Mouse (Mus musculus) right cerebral cortex, postnatal 36 days (tissue): ENCODE results near the gene Hunk.

Experiments used
- DNase-seq, 2 experiments: peaks; one replicate each; pipeline ENCODE4 v3.0.0; 2022; ENCODE audit warnings: low spot score in 2 of 2, mixed read lengths in 1 of 2

The Hunk gene

DNA sequence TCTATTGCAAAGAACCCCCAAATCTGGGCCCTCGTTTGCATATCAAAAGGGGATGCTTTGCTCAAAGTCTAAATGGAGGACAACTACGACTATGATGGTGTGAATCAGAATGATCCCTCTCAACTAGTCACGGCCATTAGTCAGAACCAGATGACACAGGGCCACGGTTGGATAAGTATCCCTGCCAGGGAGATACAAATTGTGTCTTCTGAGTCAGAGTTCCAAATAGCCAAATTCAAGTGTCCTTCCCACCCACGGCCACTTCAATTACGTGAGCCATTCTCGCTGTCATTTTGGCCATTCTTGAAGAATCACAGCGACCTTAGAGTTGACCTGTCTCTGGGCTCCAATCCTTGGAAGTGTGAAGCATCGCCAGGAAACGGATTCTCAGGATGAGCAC is 119.4 kb downstream of the Hunk start:
- no peak for DNase-seq

DNA sequence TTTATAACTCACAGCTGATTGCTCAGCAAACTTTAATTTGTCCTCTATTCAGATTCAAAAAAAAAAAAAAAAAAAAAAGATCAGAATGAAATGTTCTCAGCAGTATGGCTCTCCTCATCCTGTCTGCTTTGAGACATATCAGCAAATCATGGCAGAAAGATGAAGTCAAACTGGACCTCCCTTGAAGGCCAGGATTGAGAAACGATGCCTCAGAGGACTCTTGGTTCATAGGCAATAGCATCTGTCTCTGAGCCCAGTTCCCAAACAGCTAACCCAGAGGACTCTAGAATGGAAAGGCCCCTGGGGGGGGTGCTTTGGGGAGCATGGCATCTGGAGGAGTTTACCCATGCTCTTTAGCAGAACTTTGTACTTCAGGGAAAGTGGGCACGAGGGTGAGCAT is 119.9 kb downstream of the Hunk start:
- no peak for DNase-seq

DNA sequence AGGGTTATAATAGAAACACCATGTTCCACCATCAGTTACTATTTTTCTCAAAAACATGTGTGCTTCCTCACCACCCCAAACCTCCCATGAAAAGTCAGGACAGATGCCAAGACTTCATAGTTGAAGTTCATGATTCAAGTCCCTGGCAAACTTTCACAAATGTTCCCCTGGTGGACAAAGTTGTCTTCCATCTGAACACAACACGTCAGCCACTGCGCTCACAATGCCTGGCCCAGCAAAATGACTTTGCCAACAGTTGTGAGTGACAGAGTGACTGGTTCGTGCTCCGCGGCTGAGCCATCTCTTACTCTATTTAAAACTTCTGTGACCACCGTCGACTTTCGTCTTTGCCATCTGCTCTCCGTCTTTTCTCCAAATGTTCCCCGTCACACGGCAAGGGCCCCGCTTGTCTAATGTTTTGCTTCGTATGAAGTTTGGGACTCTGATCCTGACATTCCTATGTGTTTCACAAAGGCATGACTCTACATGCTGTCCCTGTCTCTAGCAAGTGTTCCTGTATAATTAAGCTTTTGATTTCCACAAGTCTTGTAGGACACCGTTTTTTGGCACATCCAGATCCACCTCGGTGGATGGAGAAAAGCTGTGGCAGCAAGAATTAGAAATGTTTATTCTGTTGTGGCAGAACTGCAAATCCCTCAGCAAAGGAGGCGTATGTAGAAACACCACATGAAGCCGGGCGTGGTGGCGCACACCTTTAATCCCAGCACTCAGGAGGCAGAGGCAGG is 125.9 kb downstream of the Hunk start:
- DNase-seq = no peak

DNA sequence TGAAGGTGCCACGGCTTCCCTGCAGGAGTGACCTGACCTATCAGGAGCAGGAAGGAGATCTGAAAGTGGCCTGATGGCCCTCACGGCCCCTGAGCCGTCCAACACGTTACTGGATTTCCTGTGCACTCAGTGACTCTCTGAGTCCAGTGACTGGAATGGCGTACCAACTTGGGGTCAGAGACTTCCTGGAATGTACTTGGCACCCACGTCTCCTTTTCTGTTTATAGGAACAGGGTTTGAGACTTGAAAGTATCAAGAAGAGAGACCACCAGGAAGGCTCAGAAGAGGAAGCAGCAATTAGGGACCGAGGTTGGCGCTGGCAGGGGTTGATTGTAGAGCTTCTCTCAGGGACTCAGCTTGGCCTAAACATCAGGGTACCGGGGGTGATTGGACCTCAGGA is 131.2 kb downstream of the Hunk start:
- no peak for DNase-seq

DNA sequence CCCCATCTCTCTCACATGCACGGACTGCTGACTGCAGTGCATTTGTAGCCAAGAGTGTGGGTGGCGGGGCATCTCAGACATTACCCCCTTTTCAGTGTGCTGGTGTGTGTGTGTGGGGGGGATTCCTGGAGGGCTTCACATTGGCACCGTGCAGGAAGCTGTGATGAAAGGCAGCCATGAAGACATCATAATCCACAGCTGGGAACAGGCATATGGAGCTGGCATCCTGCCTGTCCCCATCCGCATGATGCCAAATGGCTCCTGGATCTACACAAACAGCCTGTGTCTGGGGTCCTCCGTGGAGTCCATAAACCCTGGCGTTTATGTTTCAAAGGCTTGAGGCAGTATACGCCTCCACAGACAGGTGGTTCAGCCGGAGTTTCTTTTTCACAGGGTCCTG is 132.4 kb downstream of the Hunk start:
- no peak for DNase-seq

DNA sequence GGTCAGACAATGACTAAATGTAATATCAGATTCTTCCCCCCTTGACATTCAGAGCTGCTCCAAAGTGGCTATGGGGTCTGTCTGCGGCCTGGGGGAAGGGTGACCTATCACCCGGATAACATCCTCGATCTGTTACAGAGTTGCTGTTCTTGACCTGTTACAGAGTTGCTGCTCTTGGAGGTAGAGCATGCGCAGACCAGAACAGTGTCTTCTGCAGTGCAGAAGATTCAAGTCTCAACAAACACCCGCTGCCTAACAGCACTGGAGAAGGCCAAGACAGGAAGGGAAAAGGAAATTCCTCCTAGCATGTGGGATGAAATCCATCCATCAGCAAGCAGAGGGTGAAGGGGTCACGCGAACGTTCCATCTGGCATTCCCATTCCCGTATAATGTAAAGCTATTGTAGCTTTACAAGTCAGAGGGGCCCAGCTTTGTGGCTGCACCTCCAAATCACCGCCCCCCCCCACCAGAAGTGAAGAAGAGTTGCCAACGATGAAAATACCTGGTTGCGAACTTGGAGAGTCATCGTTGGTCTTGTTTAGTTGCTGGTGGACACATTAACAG is 133.0 kb downstream of the Hunk start:
- DNase-seq = no peak

DNA sequence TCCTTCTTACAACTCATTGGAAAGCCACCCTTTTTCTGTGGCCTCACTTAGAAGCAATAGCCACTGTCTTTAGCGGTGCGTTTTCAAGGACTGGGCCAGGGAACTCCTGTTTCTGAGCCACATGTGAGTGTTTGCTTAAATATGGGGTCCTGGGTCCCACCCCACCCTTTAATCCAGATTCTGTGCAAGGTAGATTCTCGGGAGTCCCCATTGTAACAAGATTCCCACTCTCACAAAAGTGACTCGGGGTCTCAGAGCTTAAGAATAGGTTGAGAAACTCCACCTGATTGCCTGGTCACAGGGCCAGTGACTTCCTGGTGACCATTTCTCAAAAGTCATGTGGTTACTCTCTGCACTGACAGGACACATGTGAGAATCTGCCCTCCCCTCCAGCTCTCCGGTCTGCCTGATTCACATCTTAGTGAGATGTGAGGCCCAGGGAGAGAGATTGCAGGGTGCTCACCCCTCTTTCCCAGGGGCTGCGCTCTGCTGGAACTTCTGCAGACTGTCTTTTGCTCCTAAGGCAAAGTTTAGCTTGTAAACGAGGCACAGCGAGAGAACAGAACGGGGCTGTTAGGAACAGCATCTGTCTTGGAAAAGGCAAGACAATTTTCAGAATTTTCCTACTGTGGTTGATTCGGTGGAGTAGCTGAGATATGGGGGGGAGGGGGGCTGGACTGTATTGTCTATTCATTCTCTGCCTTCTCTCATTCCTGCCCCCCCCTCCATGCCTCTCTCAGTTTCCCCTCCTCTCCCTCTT is 135.6 kb downstream of the Hunk start:
- DNase-seq = no peak

DNA sequence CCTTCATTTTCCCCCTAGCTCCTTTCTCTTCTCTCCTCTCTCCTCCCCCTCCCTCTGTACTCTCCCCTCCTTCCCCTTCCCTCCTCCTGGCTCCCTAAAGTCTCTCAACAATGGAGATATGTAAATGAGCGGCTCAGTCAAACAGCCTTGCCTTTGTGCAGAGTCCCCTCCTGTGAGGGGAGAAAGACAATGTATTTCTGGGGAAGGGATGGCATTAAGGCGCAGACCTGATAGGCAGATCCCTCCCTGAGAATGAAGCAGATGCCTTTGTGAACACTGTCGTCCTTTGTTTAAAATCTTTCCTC is 136.1 kb downstream of the Hunk start:
- DNase-seq = no peak

DNA sequence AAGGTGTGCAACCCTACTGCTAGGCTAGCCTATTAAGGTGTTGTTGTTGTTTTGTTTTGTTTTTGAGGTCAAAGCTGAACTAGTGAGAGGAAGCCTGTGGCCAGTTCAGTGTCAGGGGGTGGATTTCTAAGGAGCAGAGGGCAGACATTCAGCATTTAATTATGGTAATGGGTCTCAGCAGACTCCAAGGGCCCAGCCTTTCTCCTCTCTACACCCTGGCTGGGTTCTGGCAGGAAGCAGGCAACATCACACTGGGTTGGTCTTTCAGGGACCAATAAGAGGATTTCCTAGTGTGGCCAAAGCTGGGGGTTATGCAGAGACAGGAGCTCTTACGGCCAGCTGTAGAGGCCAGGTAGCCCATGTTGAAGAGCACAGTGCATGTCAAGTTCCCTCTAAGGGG is 136.8 kb downstream of the Hunk start:
- no peak for DNase-seq

DNA sequence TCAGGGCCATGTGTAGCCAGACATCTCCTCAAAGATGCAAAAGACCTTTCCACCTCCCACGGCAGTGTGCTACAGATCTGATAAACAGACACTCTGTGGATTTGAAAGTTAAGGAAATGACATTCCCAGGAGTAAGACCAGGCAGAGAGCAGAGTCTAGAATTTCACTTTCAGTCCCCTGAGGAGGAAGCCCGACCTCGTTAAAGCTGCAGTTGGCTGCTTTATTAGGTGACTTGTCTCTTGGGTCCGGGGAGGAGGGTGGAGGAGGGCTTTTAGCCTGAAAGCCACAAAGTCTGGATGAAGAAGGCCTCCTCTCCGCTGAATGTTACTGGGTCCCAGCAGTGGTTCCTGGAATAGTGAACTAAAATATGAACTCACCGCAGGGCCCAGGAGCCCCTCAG is 137.6 kb downstream of the Hunk start:
- no peak for DNase-seq

DNA sequence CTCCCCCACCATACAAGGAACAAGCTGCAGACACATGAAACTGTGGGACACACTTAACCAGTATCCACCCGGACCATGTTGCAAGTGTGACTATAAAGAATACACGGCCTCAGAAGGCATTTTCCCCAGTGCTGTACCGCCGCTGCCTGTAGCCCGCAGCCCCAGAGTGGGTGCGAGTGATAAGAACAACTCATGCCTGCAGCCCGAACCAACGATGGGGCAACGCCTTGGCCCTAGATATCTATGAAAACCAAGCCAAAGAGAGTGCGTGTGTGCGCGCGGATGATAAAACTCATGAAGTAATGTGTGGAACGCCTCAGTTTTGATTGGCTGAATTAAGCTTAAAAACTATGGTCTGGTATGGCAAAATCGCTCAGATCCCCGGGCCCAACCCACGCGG is 138.1 kb downstream of the Hunk start:
- DNase-seq = no peak

DNA sequence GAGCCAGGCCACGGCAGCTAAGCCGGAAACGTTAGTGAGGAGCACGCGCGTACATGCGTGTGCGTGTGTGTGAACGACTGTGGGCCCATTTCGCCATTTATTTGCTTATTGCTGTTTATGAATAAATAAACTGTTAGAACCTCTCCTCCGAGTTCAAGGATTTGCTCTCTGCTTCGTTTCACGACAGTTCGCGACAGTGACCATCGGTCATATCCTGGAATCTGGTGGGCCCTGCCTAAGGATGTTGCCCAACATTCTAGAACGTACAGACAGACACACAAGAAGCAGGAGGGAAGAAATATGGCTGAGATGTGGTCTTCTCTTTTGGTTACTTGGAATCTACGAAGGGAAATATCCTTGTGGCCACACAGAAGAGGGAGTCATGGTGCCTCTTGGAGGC is 138.6 kb downstream of the Hunk start:
- DNase-seq = no peak

DNA sequence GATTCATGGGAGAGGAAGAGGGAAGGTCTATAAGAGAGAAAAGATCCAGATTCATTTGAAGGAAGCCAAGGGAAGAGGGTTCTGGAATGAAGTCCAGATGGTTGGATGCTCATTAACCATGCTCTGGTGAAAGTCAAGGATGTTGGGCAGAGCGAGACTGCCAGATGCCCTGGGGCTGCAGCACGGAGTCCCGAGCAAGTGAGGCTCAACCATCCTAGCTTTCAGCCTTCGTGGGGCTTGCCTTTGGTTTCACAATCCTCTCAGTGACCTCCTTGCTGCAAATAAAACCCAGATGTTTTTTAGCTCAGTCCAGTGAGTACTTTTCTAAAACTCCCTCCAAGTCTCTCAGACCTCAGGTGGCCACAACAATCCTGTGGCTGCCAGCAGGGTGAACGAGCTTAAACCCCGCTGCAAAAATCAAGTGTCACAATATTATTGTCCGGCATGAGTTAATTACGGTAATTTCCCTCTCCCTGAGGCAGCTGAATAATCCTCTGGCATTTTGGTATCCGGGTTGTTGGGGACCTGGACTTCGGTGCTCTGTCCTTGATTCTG is 147.4 kb downstream of the Hunk start:
- DNase-seq = no peak

DNA sequence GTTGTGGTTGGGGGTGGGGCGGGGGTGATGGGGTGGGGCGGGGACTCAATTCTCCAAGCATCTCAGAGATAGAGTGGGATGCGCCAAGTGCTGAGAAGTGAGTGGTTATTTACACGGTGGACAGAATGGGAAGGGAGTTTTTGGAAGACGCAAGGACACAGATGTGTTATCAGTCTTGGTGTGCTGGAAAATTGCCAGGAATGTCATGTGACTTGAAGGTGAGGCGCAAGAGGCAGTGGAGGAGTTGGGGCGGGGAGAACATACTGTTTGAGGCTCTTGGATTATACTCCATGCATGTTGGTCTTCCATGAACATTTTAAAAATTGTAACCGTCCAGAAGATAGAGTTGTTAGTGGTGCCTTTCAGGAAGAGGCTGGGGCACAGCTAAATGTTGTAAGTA is 148.8 kb downstream of the Hunk start:
- no peak for DNase-seq

DNA sequence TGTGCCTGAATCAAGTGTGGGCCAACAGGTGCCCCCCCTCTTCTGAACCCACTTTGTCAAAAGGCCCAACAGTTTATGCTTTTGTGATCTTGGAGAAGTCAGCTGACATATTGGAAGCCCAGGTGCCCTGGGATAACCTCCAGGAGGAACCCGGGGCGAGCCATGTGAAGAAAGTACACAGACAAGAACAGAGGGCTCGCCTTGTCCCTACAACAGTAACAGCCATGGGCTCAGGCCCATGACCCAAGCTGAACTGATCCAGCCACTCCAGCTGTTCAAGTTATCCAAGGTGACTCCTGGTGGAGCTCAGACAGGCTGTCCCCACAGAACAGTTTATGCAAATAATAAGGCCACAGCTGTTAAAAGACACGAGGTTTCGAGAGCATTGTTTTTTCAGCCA is 153.1 kb downstream of the Hunk start:
- no peak for DNase-seq

DNA sequence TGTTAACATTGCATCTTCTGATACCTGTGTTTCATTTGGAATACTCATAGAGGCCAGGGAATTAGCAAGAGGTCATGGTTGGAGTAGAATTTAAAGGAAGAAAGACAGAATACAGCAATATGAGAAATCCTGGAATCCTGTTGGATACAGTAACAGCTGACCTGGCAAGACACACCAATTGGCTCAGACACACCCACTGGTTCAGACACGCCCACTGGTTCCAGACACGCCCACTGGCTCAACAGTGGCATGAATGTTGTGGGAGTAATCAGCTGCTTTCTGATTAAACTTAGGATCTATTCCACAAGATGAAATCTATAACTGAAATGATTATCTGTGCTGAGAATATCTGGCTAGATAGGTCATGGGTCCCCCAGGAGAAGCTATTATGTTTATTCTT is 155.4 kb downstream of the Hunk start:
- no peak for DNase-seq

DNA sequence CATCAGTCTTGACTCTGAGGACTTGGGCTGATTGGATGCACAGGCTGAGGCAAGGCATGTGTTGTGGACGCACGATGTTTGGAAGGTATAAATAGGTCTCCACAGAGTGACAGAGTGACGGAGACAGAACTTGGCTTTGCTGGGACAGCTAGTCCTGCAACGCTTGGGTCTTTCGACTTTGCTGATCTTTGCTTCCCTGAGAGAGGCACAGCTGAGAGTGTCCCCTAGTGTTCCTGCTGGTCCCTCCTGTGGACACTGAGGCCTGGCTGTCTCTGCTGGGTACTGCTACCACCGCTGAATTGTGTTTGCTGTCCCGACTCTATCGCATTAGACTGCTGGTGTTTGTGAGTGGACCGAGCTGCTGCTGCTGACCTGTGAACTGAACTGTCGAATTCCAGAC is 156.6 kb downstream of the Hunk start:
- no peak for DNase-seq

DNA sequence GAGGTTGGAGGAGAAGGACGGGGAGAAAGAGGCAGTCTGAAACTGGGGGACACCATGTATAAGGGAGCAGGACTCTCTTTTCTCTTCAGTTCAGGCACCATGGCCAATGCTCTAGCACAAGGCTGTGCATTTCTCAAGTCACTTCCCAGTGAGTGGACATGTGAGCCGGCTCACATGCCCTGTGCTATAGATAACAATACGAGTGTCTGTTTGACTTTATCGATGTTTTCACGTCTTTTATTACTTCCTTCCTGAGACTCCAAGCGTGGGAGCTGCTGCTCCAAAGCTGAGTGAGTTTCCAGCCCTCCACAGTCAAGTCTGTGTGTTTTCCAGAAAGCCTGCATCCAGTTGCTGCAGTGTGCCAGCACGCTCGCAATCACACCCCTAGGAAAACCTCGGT is 158.4 kb downstream of the Hunk start:
- DNase-seq = no peak

DNA sequence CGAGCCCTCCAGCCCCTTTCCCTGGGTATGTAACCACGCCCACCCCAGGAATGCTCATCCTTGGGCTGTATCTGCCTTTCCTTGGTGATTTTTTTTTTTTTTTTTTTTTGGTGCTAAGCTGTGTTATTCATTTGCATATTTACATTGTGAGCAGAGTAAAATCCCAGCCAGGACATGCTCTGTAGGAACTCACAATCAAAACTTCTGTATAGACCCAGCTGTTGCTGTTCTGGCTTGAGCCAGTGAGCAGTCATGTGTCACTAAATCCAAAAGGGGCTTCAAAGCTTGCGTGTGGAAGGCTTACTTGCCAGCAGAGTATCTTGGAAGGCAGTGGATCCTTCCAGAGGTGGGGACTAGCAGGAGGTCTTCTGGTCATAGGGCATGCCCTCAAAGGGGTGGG is 159.7 kb downstream of the Hunk start:
- no peak for DNase-seq

DNA sequence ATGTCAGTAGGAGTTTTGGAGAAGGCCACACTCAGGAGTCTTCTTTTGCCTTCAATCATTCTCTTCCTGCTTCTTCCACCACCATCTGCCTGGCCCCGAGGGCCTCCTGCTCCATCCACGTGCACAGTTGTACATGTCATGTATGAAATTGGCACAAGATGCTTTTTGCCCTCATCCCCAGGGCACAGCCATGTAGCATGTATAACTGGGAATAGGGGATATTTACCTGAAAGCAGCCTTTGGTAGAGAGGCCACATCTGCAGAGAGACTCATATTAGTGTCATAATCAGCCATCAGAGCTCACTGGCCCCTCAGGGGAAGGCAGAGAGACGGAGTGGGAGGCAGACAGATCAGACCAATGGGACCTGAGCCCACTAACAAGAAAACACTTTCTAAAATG is 160.8 kb downstream of the Hunk start:
- no peak for DNase-seq

DNA sequence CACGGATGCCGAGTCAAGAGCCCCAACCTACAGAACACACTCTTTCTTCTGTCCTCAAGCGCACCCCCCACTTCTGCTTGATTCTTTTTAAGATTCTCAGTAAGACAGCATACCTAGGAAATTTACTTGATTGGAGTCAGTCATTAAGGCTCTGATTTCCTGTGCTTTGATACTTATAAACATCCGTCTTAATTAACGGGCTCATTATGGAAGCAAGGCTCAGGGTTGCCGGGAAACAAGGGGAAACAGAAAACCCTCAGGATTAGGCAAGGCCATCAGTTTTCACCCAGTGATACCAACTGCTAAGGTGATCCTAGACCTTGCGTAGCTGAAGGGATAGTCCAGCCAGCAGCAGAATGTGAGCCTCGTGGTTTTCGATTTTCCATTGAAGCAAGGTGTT is 162.2 kb downstream of the Hunk start:
- no peak for DNase-seq
